Mouse (Mus musculus): ENCODE measurements at regions not wholly inside any gene's neighbourhood (a gene's known extent, or its start where the extent isn't known, plus 50 kb on each side); places are given as distances from the start of the nearest gene placed in this dataset.

- H3K4me3 ChIP-seq (replicated peaks in 1 of 3; ENCODE audit: low read depth in 2 of 3, low read length in 2 of 3, poor library complexity in 1 of 3) = no peak overlapping the region
- H3K79me2 ChIP-seq (replicated peaks; ENCODE audit: control insufficient read depth, extremely low read depth, insufficient read depth, poor library complexity, severe bottlenecking) = no peaks in the 10 kb centered on the region
- H3K9ac ChIP-seq (ENCODE audit: insufficient read depth, low read depth) = no peak overlapping the region
- H3K9me3 ChIP-seq (replicated peaks; ENCODE audit: low read length) = no peaks in the 10 kb centered on the region
- no peak for DNase-seq (ENCODE audit: extremely low read depth)
- TF ChIP-seq JUND (conservative IDR thresholded peaks at IDR 0.05; ENCODE audit: low read depth, low read length) (no peak), TCF12 (IDR thresholded peaks at IDR 0.05; ENCODE audit: low read depth, low read length) (no peak), UBTF (IDR thresholded peaks at IDR 0.05; ENCODE audit: low read depth, low read length) (no peak), ZKSCAN1 (IDR thresholded peaks at IDR 0.05; ENCODE audit: borderline replicate concordance, low read depth, low read length) (no peak), ELF1 (IDR thresholded peaks at IDR 0.05; ENCODE audit: low read depth, low read length) (no peak), KAT2A (IDR thresholded peaks at IDR 0.05; ENCODE audit: insufficient replicate concordance, low read length) (no peak), USF1 (IDR thresholded peaks at IDR 0.05; ENCODE audit: low read depth, low read length) (no peak)
- dilution Hi-C loops (cut with MboI; ENCODE audit: extremely low pct_ligation_motif_present, extremely low pct_unique_long_range_greater_than_20kb, low sequenced_read_pairs) (no loop called here), in situ Hi-C loops (cut with MboI; ENCODE audit: low pct_ligation_motif_present, low pct_unique_long_range_greater_than_20kb, low sequenced_read_pairs) (no loop called here)
- H3K4me2 ChIP-seq (ENCODE audit: insufficient read depth, low read depth, poor library complexity, severe bottlenecking) = no peak overlapping the region
- H3K36me3 ChIP-seq (replicated peaks in 1 of 2; ENCODE audit: control insufficient read depth in 1 of 2, insufficient read depth in 1 of 2, low read length in 1 of 2) = no peaks in the 10 kb centered on the region
- no peak overlapping the region for H3K27ac ChIP-seq (ENCODE audit: insufficient read depth, low read depth)
- H3K4me1 ChIP-seq (ENCODE audit: control insufficient read depth in 1 of 2, insufficient read depth in 2 of 2) = no peaks in the 10 kb centered on the region
- H3K27me3 ChIP-seq (replicated peaks) = no peaks in the 10 kb centered on the region
These were observed 577.9 kb upstream of the N6amt1 start for GRCm38 (mm10) chr16:86776086-86776485.

GRCm38 (mm10) chr16:86772586-86772985, 581.4 kb upstream of the N6amt1 start:
- dilution Hi-C loops (cut with MboI; ENCODE audit: extremely low pct_ligation_motif_present, extremely low pct_unique_long_range_greater_than_20kb, low sequenced_read_pairs) (no loop called here), in situ Hi-C loops (cut with MboI; ENCODE audit: low pct_ligation_motif_present, low pct_unique_long_range_greater_than_20kb, low sequenced_read_pairs) (no loop called here)
- DNase-seq (ENCODE audit: extremely low read depth) = no peak

DNA sequence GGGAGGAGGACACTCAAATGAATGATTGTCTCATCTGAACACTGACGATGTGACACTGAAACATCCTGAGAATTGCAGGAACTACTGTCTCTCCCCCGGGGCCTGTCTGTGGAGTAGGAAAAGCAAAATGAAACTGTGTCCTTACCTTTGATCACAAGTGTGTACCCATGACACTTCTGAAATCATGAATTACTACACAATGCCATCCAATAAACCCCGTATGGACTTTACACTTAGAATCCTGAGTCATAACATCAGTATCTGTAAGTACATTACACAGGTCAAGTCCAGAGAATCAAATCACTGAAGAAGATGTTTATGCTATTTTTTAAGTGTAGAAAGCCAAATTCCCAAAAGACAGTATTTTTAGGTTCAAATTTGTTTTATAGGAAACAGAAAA, 585.1 kb upstream of the N6amt1 start:
- Histone ChIP-seq H3K27me3 (replicated peaks) (no peaks in the 10 kb centered on the region), H3K4me2 (ENCODE audit: insufficient read depth, low read depth, poor library complexity, severe bottlenecking) (no peak overlapping the region), H3K36me3 (replicated peaks in 1 of 2; ENCODE audit: control insufficient read depth in 1 of 2, insufficient read depth in 1 of 2, low read length in 1 of 2) (no peaks in the 10 kb centered on the region), H3K4me3 (replicated peaks in 1 of 3; ENCODE audit: low read depth in 2 of 3, low read length in 2 of 3, poor library complexity in 1 of 3) (no peak overlapping the region), H3K9me3 (replicated peaks; ENCODE audit: low read length) (no peaks in the 10 kb centered on the region), H3K9ac (ENCODE audit: insufficient read depth, low read depth) (no peak overlapping the region), H3K27ac (ENCODE audit: insufficient read depth, low read depth) (no peak overlapping the region), H3K79me2 (replicated peaks; ENCODE audit: control insufficient read depth, extremely low read depth, insufficient read depth, poor library complexity, severe bottlenecking) (no peaks in the 10 kb centered on the region), H3K4me1 (ENCODE audit: control insufficient read depth in 1 of 2, insufficient read depth in 2 of 2) (no peaks in the 10 kb centered on the region; a peak in 1 of 4 replicates)
- dilution Hi-C loops (cut with MboI; ENCODE audit: extremely low pct_ligation_motif_present, extremely low pct_unique_long_range_greater_than_20kb, low sequenced_read_pairs) (no loop called here), in situ Hi-C loops (cut with MboI; ENCODE audit: low pct_ligation_motif_present, low pct_unique_long_range_greater_than_20kb, low sequenced_read_pairs) (no loop called here)
- no peak for DNase-seq (ENCODE audit: extremely low read depth)
- no peak for TF ChIP-seq NRF1 (IDR thresholded peaks at IDR 0.05; ENCODE audit: low read depth, low read length)
- TF ChIP-seq HCFC1 (IDR thresholded peaks at IDR 0.05; ENCODE audit: low read depth, low read length) = no peak
- no peak for TF ChIP-seq ETS1 (conservative IDR thresholded peaks at IDR 0.05; ENCODE audit: low read depth, low read length)
- no peak for TF ChIP-seq E2F4 (IDR thresholded peaks at IDR 0.05; ENCODE audit: insufficient replicate concordance, low read depth, low read length)
- no peak for TF ChIP-seq MAX (IDR thresholded peaks at IDR 0.05; ENCODE audit: low read length)
- no peak for TF ChIP-seq ZKSCAN1 (IDR thresholded peaks at IDR 0.05; ENCODE audit: borderline replicate concordance, low read depth, low read length)
- TF ChIP-seq IRF4 (IDR thresholded peaks at IDR 0.05; ENCODE audit: low read depth, low read length) = no peak
- TF ChIP-seq SIN3A (IDR thresholded peaks at IDR 0.05; ENCODE audit: low read length) = no peak
- no peak for TF ChIP-seq PAX5 (IDR thresholded peaks at IDR 0.05; ENCODE audit: low read length)
- TF ChIP-seq TBP (conservative IDR thresholded peaks at IDR 0.05; ENCODE audit: low read depth, low read length) = no peak
- no peak for TF ChIP-seq POLR2AphosphoS2 (IDR thresholded peaks at IDR 0.05; ENCODE audit: low read depth, low read length)
- no peak for TF ChIP-seq MYC (IDR thresholded peaks at IDR 0.05; ENCODE audit: low read depth, low read length)
- no peak for TF ChIP-seq MAZ (IDR thresholded peaks at IDR 0.05; ENCODE audit: low read depth, low read length)

More at GRCm38 (mm10) chr16:86772586-86772985, 581.4 kb upstream of the N6amt1 start:
- Histone ChIP-seq H3K4me2 (ENCODE audit: insufficient read depth, low read depth, poor library complexity, severe bottlenecking) (no peak overlapping the region), H3K27ac (ENCODE audit: insufficient read depth, low read depth) (no peak overlapping the region), H3K9me3 (replicated peaks; ENCODE audit: low read length) (no peaks in the 10 kb centered on the region), H3K27me3 (replicated peaks) (no peaks in the 10 kb centered on the region), H3K4me1 (ENCODE audit: control insufficient read depth in 1 of 2, insufficient read depth in 2 of 2) (no peaks in the 10 kb centered on the region), H3K4me3 (replicated peaks in 1 of 3; ENCODE audit: low read depth in 2 of 3, low read length in 2 of 3, poor library complexity in 1 of 3) (no peak overlapping the region), H3K9ac (ENCODE audit: insufficient read depth, low read depth) (no peak overlapping the region), H3K36me3 (replicated peaks in 1 of 2; ENCODE audit: control insufficient read depth in 1 of 2, insufficient read depth in 1 of 2, low read length in 1 of 2) (no peaks in the 10 kb centered on the region), H3K79me2 (replicated peaks; ENCODE audit: control insufficient read depth, extremely low read depth, insufficient read depth, poor library complexity, severe bottlenecking) (no peaks in the 10 kb centered on the region)
- TF ChIP-seq CHD2 (IDR thresholded peaks at IDR 0.05; ENCODE audit: low read length) (no peak), ELF1 (IDR thresholded peaks at IDR 0.05; ENCODE audit: low read depth, low read length) (no peak), NRF1 (IDR thresholded peaks at IDR 0.05; ENCODE audit: low read depth, low read length) (no peak), E2F4 (IDR thresholded peaks at IDR 0.05; ENCODE audit: insufficient replicate concordance, low read depth, low read length) (no peak), KAT2A (IDR thresholded peaks at IDR 0.05; ENCODE audit: insufficient replicate concordance, low read length) (no peak), ETS1 (conservative IDR thresholded peaks at IDR 0.05; ENCODE audit: low read depth, low read length) (no peak), GABPA (IDR thresholded peaks at IDR 0.05; ENCODE audit: insufficient replicate concordance, low read depth, low read length) (no peak), JUND (conservative IDR thresholded peaks at IDR 0.05; ENCODE audit: low read depth, low read length) (no peak), TBP (conservative IDR thresholded peaks at IDR 0.05; ENCODE audit: low read depth, low read length) (no peak), USF2 (conservative IDR thresholded peaks at IDR 0.05; ENCODE audit: low read depth, low read length) (no peak), EP300 (IDR thresholded peaks at IDR 0.05; ENCODE audit: low read length) (no peak), PAX5 (IDR thresholded peaks at IDR 0.05; ENCODE audit: low read length) (no peak), HCFC1 (IDR thresholded peaks at IDR 0.05; ENCODE audit: low read depth, low read length) (no peak), CHD1 (IDR thresholded peaks at IDR 0.05; ENCODE audit: low read depth, low read length) (no peak), SMC3 (IDR thresholded peaks at IDR 0.05; ENCODE audit: low read depth, low read length) (no peak), RAD21 (IDR thresholded peaks at IDR 0.05; ENCODE audit: low read depth, low read length) (no peak), MXI1 (IDR thresholded peaks at IDR 0.05; ENCODE audit: low read depth, low read length) (no peak), MAFK (IDR thresholded peaks at IDR 0.05; ENCODE audit: insufficient replicate concordance, low read length) (no peak)

Measured in CH12.LX (cell line).